Mouse (Mus musculus) layer of hippocampus, adult 18-20 months (tissue): ENCODE data around the gene Chtop. TPM values are rescaled to one million over a fixed set of nuclear protein-coding genes. Genes with fewer than 3 reads are reported as not detected.
A peak's percentile ranks its signal among the peaks of the same experiment; 100 is the strongest.

Source experiments
- DNase-seq, 2 experiments: peaks; one replicate each; pipeline ENCODE4 v3.0.0; 2022; ENCODE audit warnings: low spot score in 2 of 2
- long read RNA-seq: library from polyadenylated mRNA; stranded (forward); transcript quantifications from one replicate; pipeline ENCODE4 v2.0.0, GENCODE M21; 2021
- total RNA-seq, 2 experiments: library from RNA; stranded (reverse); gene quantifications; 2 replicates each; pipeline ENCODE4 v1.2.3; 2021

Gene Chtop
- 100 to 1,000 TPM; 148 TPM for total RNA-seq
- long read RNA-seq, transcript Chtop-203 (5 exons, 1,842 nt): minor isoform, 11 of 98 reads
- long read RNA-seq, transcript Chtop-205 (4 exons, 3,118 nt): minor isoform, 10 of 98 reads
- long read RNA-seq, transcript Chtop-207 (5 exons, 1,321 nt): minor isoform, 14 of 98 reads
- long read RNA-seq, transcript Chtop-202 (6 exons, 2,012 nt): major isoform, 17 of 98 reads
- long read RNA-seq, partial matches to known transcripts: 6 of 98 reads
- long read RNA-seq, other reads (novel, unspliced or antisense): 26 of 98 reads

DNA sequence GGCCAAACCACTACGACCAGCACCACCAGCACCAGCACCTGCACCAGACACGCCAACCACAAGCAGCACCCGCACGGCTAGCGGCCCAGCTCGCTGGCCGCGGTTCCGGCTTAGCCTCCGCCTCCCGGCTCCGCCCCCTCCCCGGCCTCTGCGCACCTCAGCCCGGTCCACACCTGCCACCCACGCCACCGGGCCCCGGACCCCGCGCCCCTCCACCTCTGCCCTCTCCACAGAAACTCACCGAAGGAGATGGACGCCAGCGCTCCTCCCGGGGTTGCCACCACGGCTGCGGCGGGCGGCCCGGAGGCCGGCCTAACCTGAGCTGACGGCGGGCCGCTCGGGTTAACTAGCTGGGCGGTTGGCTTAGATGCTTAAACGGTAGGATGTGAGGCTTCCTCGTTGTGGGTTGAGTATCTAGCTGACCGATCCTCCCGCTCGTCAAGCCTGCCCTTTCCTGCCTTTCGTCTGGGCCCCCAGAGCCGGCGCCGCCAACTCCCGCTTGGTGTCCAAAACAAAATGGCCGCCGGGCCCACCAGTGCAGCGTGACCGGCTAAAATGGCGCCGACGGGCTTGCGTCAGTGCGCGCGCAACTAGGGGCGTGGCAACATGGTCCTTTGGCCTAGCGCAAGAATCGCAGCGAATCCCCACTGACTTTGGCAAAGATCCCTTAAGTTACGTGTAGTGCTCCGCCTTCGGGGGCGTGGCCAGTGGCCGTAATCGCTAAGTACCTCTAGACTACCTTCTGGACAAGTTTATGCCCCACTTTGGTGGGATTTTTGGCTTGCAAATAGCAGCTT is at the start of gene Chtop:
Gene Chtop, minus strand, starts transcription at position 549 of the 797 bp plus-strand sequence.
- peak; percentile 98 to 99 for DNase-seq

DNA sequence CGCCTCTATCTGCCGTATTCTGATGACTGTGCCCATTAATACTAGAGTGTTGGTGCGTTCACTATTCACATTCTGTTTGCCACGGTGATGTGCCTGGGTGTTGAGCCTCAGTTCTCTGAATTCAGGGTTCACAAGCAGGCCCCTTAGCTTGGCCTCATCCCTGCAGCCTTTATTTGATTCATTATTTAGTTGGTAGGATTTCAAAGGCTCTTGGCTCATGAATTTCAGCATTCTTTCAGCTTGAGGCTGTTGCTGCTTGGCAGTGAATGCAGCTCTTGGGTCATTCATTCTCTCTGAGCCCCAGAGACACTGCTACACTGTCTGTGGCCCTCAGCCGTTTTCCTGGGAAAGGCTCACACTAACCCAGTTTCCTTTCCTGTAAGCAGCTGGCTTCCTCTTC is 46.7 kb upstream of the Chtop start:
- peak; percentile 30 to 63 for DNase-seq

DNA sequence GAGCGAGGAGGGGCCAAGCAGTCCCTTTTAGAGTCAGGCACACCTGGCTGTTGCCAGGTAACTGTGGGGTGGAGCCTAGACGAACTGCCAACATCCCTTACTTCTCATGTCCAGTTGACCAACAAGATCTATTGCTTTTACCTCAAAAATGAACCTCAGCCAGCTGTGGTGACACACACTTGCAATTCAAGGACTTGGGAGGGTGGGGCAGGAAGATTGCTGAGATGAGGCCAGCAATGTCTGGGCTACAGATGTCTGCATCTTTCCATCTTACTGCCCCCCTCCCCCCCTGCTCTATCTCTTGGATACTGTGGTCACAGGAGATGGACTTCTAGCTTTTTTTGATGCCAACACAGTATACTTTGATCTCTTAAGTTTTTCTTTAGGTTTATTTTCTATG is 42.9 kb upstream of the Chtop start:
- DNase-seq: no peak

DNA sequence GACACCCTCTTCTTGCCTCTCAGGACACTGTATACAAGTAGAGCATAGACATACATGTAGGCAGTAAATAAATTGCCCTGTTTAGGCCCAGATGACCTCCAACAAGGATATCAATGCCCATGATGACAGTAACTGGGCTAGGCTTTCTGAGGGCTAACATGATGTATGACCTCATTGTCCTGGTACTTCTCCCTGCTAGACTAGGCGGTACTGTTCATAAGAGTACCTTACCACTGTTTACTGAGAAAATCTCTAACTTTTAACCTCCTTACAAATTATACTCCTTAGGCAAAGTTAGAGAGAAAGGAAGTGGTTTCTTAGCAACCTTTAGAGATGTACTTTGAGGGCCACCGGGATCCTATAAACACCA is 41.1 kb upstream of the Chtop start:
- DNase-seq: no peak

DNA sequence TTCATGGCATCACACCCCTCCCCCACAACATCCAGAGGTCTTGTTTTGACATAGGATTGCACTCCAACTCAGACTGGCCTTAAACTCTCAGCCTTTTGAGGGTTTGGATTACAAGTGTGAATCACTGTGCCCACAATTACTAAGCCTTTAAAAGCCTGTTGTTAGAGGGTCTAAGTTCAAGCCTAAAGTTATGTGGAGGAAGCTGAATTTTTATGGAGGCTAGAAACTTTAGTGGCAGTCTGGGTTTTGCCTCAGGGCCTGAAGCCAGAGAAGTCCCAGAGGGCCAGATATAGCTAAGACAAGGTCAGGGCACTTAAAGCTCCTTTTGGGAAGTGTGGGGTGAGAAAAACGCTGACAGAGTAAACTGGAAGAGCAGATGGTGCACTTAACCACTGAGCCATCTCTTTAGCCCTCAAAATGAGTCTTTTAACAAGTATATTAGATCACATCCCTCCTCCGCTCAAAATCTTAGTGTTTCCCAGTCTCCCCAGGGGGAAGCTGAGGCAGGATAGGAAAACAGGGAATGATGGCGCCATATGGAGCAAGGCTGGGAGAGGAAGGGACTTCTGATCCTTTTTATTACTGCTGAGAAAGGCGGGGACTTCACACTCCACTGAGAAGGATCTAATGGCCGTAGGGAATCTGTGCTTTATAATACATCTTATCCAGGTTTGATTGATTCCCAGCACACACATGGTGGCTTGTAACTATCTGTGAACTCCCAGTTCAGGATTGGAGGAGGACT is 40.5 kb upstream of the Chtop start:
- no peak for DNase-seq

DNA sequence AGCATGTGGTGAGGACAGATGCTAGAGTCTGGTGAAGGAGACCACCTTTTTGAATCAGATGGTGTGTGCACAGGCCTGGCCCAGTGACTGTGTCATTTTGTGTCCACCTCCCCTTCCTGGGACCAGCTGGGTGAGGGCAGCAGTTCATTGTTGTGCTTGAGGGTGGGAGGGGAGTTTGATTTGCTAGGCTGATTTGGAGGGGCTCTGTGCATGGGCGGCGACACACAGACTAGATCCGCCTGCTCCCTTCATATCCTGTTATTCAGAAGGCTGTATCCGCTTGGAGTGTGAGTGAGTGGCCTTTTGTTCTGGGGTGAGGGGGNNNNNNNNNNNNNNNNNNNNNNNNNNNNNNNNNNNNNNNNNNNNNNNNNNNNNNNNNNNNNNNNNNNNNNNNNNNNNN is 31.6 kb upstream of the Chtop start:
- DNase-seq: peak; percentile 4 to 51

DNA sequence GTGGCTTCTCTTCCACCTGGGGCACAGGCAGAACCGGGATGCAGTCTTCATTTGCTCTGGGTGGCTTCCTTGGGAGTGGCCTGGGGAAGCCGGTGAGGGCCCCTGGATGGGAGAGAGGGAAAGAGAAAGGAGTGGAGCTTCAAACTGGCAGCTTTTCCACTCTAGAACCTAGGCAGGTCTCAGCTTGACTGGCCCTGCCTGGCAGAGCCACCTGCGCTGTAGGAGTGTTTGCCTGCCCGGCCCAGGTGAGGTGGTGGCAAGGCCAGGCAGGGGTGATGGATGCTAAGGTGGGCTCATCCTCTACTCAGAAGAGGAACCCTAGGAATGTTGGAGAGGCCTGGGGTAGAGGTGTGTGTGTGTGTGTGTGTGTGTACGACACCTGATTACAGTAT is 28.6 kb upstream of the Chtop start:
- no peak for DNase-seq

DNA sequence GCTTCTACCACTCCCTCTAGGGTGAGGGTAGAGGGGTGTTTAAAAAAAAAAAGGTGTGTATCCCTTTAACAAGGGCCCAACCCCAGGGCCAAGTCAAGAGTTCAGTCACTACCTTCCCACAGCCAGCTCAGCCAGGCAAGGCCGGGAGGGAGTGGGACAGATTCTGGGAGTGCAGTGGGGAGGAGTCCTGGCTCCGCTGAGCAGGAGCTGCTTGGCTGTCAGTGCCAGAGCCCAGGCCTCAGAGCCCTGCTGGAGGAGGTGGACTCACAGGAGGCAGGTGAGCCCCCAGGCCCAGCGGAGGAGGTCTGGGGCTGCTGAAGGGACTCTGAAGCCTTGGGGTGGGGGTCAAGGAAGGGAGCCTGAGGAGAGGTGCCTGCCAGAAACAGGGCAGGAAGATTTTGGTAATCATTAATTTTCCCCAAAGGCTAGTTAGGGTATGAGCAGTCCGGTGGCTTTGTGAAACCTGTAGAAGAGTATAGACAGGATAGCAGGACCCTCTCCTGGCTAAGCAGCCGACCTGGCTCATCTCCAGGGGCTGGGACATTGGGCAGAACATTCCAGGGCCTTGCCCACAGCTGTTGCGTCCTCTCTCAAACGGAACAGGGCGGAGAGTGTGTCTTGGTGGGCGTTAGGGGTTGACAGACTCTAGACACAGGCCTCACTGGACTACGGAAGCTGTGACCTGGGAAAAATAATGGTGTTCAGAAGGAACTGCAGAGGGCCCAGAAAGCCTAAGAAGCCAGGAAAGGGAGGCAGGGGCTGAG is 28.0 kb upstream of the Chtop start, which contains the start of gene S100a16:
Gene S100a16, plus strand, starts transcription at position 114 of the 764 bp plus-strand sequence.
- DNase-seq: peak; percentile 32 to 37

DNA sequence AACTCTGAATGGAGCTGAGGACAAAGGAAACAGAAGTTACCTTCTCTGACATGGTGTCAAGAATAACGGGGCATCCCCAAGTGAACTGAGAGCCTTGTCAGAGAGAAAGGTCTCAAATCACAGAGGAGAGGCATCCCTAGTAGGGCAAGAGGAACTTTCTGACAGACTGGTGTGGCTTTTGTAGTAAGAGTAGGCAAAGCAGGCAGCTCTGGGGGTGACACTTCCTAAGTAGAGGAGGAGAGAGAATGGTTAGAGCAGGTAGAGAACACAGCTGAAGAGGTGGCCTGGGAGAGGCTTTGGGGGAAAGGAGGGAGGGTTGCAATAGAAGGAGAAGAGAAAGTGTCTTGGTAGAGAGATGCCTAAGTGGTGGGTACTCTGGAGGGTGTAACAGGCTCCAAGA is 26.1 kb upstream of the Chtop start:
- no peak for DNase-seq

DNA sequence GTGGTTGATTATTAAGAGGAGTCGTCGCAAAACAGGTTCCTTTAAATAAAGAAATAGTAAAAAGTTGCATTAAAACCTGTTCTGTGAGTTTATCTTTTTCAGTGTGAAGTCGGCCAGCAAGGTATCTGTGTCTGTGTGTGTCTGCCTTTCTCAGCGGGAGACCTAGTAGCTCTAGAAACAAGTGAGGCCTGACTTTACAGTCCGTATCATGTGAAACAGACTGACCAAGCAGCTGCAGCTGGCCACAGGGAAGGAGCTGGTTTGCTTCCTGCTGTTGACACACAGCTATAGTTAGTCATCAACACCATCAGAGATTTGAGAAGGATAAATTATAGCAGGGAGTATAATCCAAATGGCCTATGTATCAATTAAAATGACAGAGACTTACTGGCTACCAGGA is 22.4 kb upstream of the Chtop start:
- no peak for DNase-seq

DNA sequence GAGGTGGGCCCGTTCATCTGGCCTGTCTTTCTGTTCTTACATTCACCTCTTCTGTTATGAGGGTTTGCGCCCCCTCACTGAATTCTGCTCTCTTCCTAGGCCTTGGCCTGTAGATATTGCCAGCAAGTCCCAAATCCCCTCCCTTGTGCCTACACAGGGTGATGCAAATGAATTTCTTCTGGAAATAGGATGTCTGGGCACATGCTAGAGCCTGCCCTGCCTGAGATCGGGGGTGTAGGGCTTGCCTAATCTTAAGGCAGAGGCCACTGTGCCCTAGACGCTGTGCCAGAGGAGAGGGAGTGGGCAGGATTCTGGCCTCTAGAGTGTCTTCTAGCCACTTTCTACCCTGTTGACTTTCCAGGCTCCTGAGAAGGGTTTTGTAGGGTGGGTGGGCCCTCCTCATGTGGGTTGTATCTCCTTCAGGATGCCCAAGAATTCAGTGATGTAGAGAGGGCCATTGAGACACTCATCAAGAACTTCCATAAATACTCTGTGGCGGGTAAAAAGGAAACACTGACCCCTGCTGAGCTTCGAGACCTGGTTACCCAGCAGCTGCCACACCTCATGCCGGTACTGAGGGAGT is 18.1 kb upstream of the Chtop start:
- no peak for DNase-seq

DNA sequence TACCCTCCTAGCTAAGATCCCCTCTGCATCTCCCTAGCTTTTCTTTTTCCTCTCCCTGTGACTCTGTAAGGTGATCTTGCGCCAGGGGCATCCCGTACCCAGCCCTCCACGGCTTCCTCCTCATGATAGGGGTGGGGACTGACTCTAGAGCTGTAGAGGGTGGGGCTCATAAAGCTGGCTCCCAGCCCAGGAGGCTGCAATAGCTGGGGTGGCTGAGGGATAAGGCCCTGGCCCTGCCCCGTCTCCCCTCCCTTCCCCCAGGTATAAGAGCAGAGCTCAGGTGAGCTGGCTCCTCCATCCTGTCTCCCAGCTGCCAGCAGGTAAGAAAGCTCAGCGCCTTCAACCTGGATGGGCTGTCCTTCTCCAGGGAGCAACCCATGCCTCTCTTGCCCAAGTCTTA is 17.3 kb upstream of the Chtop start, which contains the start of gene S100a14:
Gene S100a14, plus strand, starts transcription at position 277 of the 400 bp plus-strand sequence.
- DNase-seq: no peak

DNA sequence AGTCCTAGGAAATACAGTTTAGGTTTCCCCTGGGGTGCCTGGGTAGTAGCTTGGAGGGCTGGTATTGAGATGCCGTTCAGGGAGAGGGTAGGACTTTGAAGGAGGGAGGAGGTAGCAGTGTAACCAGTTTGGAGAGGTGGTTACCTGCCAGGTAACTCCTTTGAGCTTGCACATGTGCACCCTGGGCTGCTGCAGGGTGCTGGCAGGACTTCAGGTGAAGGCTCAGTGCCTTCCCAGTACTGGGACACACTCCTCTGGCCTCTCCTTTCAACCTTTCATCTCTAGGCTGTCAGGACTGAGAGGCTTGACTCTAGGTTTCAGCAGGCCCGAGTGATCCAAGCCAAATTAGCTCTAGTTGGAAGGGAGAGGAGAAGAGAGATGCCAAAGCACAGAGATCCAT is 16.8 kb upstream of the Chtop start:
- no peak for DNase-seq

DNA sequence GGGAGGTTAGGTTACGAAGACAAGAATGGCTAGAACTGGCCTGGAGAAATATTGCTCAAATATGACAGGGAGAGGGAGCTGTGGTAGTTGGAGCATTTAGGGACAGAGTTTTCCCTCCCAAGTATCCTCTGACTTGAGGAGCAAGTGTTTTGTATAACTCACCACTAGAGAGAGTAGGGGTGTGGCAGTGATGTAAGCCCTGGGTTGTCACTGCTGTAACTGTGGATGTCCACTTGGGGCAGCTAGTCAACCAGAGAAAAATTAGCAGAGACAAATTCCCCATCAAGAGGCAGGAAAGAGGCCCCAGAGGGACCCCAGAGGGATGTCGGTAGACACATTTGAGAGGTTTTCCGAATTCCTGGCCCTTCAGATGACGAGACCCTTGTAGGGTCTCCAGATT is 16.1 kb upstream of the Chtop start:
- DNase-seq: peak in 1 of 2 experiments; percentile 72

DNA sequence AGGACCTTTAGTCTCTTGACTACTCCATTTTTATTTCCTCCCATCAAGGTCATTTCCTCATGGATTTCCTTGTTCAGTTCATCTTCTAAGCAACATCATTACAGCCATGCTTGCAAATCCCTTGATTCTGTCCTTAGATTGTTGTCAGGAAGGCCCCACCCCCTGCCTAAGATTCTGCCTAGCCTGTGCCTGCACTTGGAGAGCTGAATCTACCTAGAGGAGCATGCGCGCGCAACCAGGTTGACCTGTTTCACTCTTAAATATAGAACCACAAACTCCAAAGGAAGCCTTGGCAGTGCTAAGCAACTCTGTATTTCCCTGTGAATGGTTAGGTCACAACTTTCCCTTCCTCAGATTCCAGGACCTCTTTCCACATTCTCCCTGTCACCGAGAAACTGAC is 8.4 kb upstream of the Chtop start:
- no peak for DNase-seq

DNA sequence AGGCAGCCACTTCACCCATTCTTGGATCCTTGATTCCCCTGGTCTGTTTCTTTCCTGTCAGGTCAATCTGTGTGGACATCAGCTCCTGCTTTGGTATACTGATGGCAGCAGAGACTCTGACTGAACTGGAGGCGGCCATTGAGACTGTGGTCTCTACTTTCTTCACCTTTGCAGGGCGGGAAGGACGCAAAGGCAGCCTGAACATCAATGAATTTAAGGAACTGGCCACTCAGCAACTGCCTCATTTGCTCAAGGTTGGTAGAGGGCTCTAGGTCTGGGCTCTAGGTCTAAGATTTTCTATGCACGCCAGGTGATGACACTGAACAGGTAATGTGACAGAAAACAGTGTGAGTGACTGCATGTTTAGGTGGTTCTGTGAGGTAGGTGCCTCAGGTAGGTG is 6.5 kb upstream of the Chtop start:
- no peak for DNase-seq

DNA sequence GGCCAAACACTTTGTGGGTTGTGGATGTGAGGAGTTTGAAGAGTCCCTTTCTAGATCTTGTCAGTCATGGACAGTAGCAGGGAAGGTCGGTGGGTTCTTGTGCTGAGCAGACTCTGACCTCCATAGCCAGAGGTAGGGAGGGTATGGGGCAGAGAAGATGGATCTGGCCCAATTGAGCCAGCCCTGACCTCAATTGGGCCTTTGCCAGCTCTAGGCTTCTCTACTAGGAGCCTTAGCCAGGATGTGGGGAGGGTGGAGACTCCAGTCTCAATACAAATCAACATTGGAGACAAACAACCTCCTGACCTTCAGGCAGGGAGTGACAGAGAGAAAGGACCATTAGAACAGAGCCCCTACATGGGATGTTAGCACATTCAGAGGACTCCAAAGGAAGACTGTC is 5.9 kb upstream of the Chtop start:
- no peak for DNase-seq

DNA sequence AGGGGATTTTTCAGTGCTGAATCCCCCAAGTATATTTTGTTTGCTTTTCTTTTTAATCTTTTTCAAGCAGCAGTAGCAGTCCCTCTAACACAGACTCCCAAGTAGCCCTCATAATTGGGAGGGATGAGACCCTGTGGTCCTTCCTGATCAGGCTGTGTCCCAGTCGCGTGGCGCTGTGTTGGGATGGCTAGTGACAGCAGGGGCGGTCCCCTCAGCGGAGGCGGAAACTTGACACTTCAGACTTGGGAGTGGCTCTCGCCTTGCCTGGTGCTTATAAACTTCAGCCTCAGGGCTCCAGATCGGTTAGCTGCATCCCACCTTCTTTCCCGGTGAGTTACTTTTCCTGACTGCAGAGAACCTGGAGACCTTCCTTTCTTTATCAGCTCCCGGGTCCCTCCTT is 5.4 kb upstream of the Chtop start:
- no peak for DNase-seq

DNA sequence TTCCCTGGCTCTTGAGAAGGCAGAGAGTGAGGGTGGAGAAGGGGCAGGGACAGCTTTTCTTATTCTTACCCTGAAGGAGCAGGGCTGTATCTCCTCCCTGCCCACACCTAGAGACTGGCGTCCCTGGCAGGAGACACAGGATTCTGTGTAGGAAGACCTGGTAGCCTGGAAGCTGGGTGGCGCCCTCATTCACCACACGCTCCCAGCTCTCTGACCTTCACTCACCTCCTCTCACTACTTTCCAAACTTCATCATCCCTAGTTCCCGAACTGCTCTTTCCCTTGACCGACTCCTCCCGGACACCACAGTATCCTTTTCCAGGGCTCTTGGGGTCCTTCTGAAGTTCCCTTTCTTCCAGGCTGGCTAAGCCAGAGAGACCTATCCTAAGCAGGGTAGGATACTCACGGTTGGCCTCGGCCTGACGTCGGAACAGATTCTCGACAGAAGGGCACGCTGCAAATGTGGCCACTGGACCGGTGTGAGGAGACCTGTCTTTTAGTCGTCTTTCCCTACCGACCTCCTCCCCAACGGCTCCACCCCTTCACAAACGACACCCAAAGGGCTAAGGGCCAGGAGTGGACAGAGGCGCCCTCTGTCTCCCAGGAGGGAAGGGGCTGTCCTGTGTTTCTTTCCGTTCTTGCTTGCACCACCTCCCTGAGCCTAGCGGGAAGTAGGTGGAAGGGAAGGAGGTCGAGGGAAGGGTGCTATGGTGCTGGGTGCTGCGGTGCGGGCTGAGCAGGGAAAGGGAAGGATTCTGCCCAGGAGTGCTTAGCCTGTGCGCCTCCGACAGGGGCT is 4.7 kb upstream of the Chtop start, which contains the start of the genes S100a1 and S100a13:
Gene S100a1, minus strand, starts transcription at position 597 of the 795 bp plus-strand sequence.
Gene S100a13, plus strand, starts transcription at position 640 of the 795 bp plus-strand sequence.
- DNase-seq: peak in 1 of 2 experiments; percentile 52
